Mouse (Mus musculus): ENCODE results near the gene Ccdc169. TPM values are rescaled to one million over a fixed set of nuclear protein-coding genes. Genes with fewer than 3 reads are reported as not detected.

Ccdc169 gene
- polyA plus RNA-seq, 1 experiment, result 0.35 TPM

- no peak overlapping the region for H3K27ac ChIP-seq (ENCODE audit: insufficient read depth, low read length)
- TF ChIP-seq CTCF (IDR thresholded peaks at IDR 0.05; ENCODE audit: borderline replicate concordance, insufficient read depth, low read length), result no peak
- TF ChIP-seq POLR2A (IDR thresholded peaks at IDR 0.05; ENCODE audit: low read depth, low read length), result no peak
- no peak overlapping the region for H3K4me3 ChIP-seq (ENCODE audit: insufficient read depth, low read length)
- peaks cover 8% of the 10 kb centered on the region for H3K4me1 ChIP-seq (ENCODE audit: control insufficient read depth, insufficient read depth, low read length)
Observed at GRCm38 (mm10) chr3:55098990-55099389, 38.1 kb upstream of the Ccdc169 start.

- Histone ChIP-seq H3K4me3 (ENCODE audit: insufficient read depth, low read length) (no peak overlapping the region), H3K27ac (ENCODE audit: insufficient read depth, low read length) (no peak overlapping the region), H3K4me1 (ENCODE audit: control insufficient read depth, insufficient read depth, low read length) (peaks cover 8% of the 10 kb centered on the region)
- TF ChIP-seq POLR2A (IDR thresholded peaks at IDR 0.05; ENCODE audit: low read depth, low read length) (no peak), CTCF (IDR thresholded peaks at IDR 0.05; ENCODE audit: borderline replicate concordance, insufficient read depth, low read length) (no peak)
Observed at GRCm38 (mm10) chr3:55101092-55101491, 36.0 kb upstream of the Ccdc169 start.

GRCm38 (mm10) chr3:55105372-55106023 lies 31.6 kb upstream of the Ccdc169 start:
- Histone ChIP-seq H3K4me1 (ENCODE audit: control insufficient read depth, insufficient read depth, low read length) (no peaks in the 10 kb centered on the region), H3K4me3 (ENCODE audit: insufficient read depth, low read length) (no peak overlapping the region), H3K27ac (ENCODE audit: insufficient read depth, low read length) (no peak overlapping the region)
- TF ChIP-seq CTCF (IDR thresholded peaks at IDR 0.05; ENCODE audit: borderline replicate concordance, insufficient read depth, low read length) (no peak), POLR2A (IDR thresholded peaks at IDR 0.05; ENCODE audit: low read depth, low read length) (no peak)

GRCm38 (mm10) chr3:55106051-55106450 lies 31.1 kb upstream of the Ccdc169 start:
- Histone ChIP-seq H3K27ac (ENCODE audit: insufficient read depth, low read length) (no peak overlapping the region), H3K4me3 (ENCODE audit: insufficient read depth, low read length) (no peak overlapping the region), H3K4me1 (ENCODE audit: control insufficient read depth, insufficient read depth, low read length) (no peaks in the 10 kb centered on the region)
- TF ChIP-seq CTCF (IDR thresholded peaks at IDR 0.05; ENCODE audit: borderline replicate concordance, insufficient read depth, low read length) (no peak), POLR2A (IDR thresholded peaks at IDR 0.05; ENCODE audit: low read depth, low read length) (no peak)

- Histone ChIP-seq H3K27ac (ENCODE audit: insufficient read depth, low read length) (no peak overlapping the region), H3K4me3 (ENCODE audit: insufficient read depth, low read length) (no peak overlapping the region), H3K4me1 (ENCODE audit: control insufficient read depth, insufficient read depth, low read length) (0 out of 2 replicates have a peak, but pooled peaks cover 3% of the 10 kb centered on the region)
- no peak for TF ChIP-seq POLR2A (IDR thresholded peaks at IDR 0.05; ENCODE audit: low read depth, low read length)
- TF ChIP-seq CTCF (IDR thresholded peaks at IDR 0.05; ENCODE audit: borderline replicate concordance, insufficient read depth, low read length), result no peak
Observed at GRCm38 (mm10) chr3:55109097-55109496, 28.0 kb upstream of the Ccdc169 start.

GRCm38 (mm10) chr3:55111935-55112709 lies 25.0 kb upstream of the Ccdc169 start, which contains the start of gene Spg20:
TSS of gene Spg20 (plus strand) at chr3:55112108.
- peak within 1 kb of the TSS; percentile 62 for H3K4me3 ChIP-seq (ENCODE audit: insufficient read depth, low read length)
- H3K27ac ChIP-seq (ENCODE audit: insufficient read depth, low read length), result peak within 1 kb of the TSS; percentile 90
- TF ChIP-seq POLR2A (IDR thresholded peaks at IDR 0.05; ENCODE audit: low read depth, low read length) (peak; percentile 98), CTCF (IDR thresholded peaks at IDR 0.05; ENCODE audit: borderline replicate concordance, insufficient read depth, low read length) (peak; percentile 75)
- H3K4me1 ChIP-seq (ENCODE audit: control insufficient read depth, insufficient read depth, low read length), result peaks cover 7% of the 10 kb centered on the region

- peak; percentile 61 for TF ChIP-seq POLR2A (IDR thresholded peaks at IDR 0.05; ENCODE audit: low read depth, low read length)
- no peak for TF ChIP-seq CTCF (IDR thresholded peaks at IDR 0.05; ENCODE audit: borderline replicate concordance, insufficient read depth, low read length)
- Histone ChIP-seq H3K27ac (ENCODE audit: insufficient read depth, low read length) (peak overlapping the region; percentile 90), H3K4me1 (ENCODE audit: control insufficient read depth, insufficient read depth, low read length) (peaks cover 7% of the 10 kb centered on the region)
Observed at GRCm38 (mm10) chr3:55112710-55113415, 24.3 kb upstream of the Ccdc169 start.

GRCm38 (mm10) chr3:55114313-55115065 lies 22.6 kb upstream of the Ccdc169 start:
- Histone ChIP-seq H3K27ac (ENCODE audit: insufficient read depth, low read length) (peak overlapping the region; percentile 90), H3K4me3 (ENCODE audit: insufficient read depth, low read length) (no peak overlapping the region), H3K4me1 (ENCODE audit: control insufficient read depth, insufficient read depth, low read length) (peaks cover 7% of the 10 kb centered on the region)
- no peak for TF ChIP-seq POLR2A (IDR thresholded peaks at IDR 0.05; ENCODE audit: low read depth, low read length)
- TF ChIP-seq CTCF (IDR thresholded peaks at IDR 0.05; ENCODE audit: borderline replicate concordance, insufficient read depth, low read length), result no peak

More at GRCm38 (mm10) chr3:55112710-55113415, 24.3 kb upstream of the Ccdc169 start:
- peak overlapping the region; percentile 62 for H3K4me3 ChIP-seq (ENCODE audit: insufficient read depth, low read length)

GRCm38 (mm10) chr3:55115071-55115470 lies 22.1 kb upstream of the Ccdc169 start:
- TF ChIP-seq CTCF (IDR thresholded peaks at IDR 0.05; ENCODE audit: borderline replicate concordance, insufficient read depth, low read length) (no peak), POLR2A (IDR thresholded peaks at IDR 0.05; ENCODE audit: low read depth, low read length) (no peak)
- Histone ChIP-seq H3K4me1 (ENCODE audit: control insufficient read depth, insufficient read depth, low read length) (peaks cover 7% of the 10 kb centered on the region), H3K4me3 (ENCODE audit: insufficient read depth, low read length) (no peak overlapping the region), H3K27ac (ENCODE audit: insufficient read depth, low read length) (peak overlapping the region; percentile 90)
